Mouse (Mus musculus) naive thymus-derived CD4-positive, alpha-beta T cell, adult 5 months (primary cell): ENCODE measurements around the gene Abca13. TPM values are rescaled to one million over a fixed set of nuclear protein-coding genes. Genes with fewer than 3 reads are reported as not detected.

ENCODE experiments used
- polyA plus RNA-seq: library from polyadenylated mRNA; unstranded; fragments of 100-300 nt; shearing (Covaris generic); gene quantifications from one replicate; pipeline ENCODE4 v1.2.1, GENCODE M21; 2017

The Abca13 gene
- polyA plus RNA-seq = 0.04 TPM

GRCm38 (mm10) chr11:9191555-9192131 is at the start of gene Abca13:
Gene Abca13, plus strand, starts transcription at chr11:9191942.

Other genes with a start within 250 kb of the Abca13 start
- not detected for gene Pkd1l1, start 218.7 kb upstream of the Abca13 start, polyA plus RNA-seq
- gene Hus1, start 180.8 kb upstream of the Abca13 start, polyA plus RNA-seq = 4.9 TPM
- not detected for gene Gm11992, start 143.3 kb upstream of the Abca13 start, polyA plus RNA-seq
- not detected for gene Sun3, start 143.0 kb upstream of the Abca13 start, polyA plus RNA-seq
- gene Upp1, start 73.8 kb upstream of the Abca13 start, polyA plus RNA-seq = not detected